Mouse (Mus musculus) CD4-positive naive resting alpha-beta T cell, adult 57 days (primary cell): ENCODE measurements around the gene Tspan33. TPM values are rescaled to one million over a fixed set of nuclear protein-coding genes. Genes with fewer than 3 reads are reported as not detected.

Experiments
- total RNA-seq: library from RNA; stranded (reverse); gene quantifications from one replicate; pipeline ENCODE4 v1.2.4, GENCODE M21; 2023

The Tspan33 gene
- 0.59 TPM for total RNA-seq

DNA sequence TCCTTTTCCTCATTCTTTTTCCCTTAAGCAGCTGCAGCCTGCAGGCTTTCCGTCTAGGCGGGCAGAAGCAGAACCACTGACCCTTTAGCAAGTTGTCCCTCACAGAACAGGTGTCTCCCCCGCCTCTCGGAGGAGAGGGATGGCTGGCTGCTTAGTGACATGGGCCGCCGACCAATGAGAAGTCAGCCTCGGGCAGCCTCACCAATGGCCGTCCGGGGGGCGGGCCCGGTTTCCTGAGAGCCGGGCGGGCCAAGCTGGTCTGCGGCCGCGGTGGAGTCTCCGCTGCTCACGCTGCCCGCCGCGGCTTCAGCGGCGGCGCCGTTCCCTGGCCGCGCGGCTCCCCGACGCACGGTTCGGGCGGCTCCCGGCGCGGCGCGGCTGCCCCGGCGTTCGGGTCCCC lies at the start of gene Tspan33:
Gene Tspan33 (plus strand): TSS at position 270 of the 400 bp plus-strand sequence.

DNA sequence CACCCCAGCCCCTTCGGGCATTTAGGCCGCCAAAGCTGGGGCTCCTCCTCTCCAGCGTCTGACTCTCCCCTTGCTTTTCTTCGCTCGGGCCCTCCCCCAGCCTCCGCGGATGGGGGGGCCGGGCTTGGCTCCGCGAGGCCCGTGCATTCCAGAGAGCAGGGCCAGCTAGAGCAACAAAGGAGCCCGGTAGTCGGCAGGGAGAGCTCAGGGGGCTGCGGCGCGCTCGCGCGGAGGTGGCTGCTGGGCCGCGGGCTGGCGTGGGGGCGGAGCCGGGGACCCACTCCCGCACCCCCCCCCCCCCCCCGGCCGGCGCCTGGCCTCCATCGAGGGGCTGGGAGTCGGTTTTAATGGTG lies 41.3 kb downstream of the Tspan33 start, which contains the start of gene Smo:
Gene Smo (plus strand): TSS at position 168 of the 353 bp plus-strand sequence.

Other genes starting within 250 kb of the Tspan33 start
- gene Atp6v1f, start 226.5 kb upstream of the Tspan33 start, total RNA-seq, result 163 TPM
- gene Atp6v1fnb, start 222.8 kb upstream of the Tspan33 start, total RNA-seq, result 5.6 TPM
- not detected for gene Kcp, start 186.3 kb upstream of the Tspan33 start, total RNA-seq
- 10.6 TPM for gene Irf5, start 167.6 kb upstream of the Tspan33 start, total RNA-seq
- 112 TPM for gene Tnpo3, start 84.3 kb upstream of the Tspan33 start, total RNA-seq
- 1.8 TPM for gene Smo, start 41.3 kb downstream of the Tspan33 start, total RNA-seq
- gene Ahcyl2, start 73.8 kb downstream of the Tspan33 start, total RNA-seq, result 81.4 TPM
- gene Strip2, start 222.8 kb downstream of the Tspan33 start, total RNA-seq, result not detected